Mouse (Mus musculus): ENCODE data around the gene Hmgcl.
"Not testable (repeated sequence)": the region's sequence is repeated elsewhere in the genome, so short reads cannot be mapped to it uniquely, and the experiment has no call there.

Gene Hmgcl

GRCm38 (mm10) chr4:135960717-135961116, 14.5 kb downstream of the Hmgcl start:
- peak; percentile 90 for DNase-seq (ENCODE audit: low read depth, low spot score)

- no peak for DNase-seq (ENCODE audit: low read depth, low spot score)
Measured at GRCm38 (mm10) chr4:135961709-135962108, 15.5 kb downstream of the Hmgcl start.

GRCm38 (mm10) chr4:135962198-135962597, 15.9 kb downstream of the Hmgcl start:
- no peak for DNase-seq (ENCODE audit: low read depth, low spot score)

GRCm38 (mm10) chr4:135962946-135963345, 16.7 kb downstream of the Hmgcl start:
- DNase-seq (ENCODE audit: low read depth, low spot score) = peak; percentile 61

DNA sequence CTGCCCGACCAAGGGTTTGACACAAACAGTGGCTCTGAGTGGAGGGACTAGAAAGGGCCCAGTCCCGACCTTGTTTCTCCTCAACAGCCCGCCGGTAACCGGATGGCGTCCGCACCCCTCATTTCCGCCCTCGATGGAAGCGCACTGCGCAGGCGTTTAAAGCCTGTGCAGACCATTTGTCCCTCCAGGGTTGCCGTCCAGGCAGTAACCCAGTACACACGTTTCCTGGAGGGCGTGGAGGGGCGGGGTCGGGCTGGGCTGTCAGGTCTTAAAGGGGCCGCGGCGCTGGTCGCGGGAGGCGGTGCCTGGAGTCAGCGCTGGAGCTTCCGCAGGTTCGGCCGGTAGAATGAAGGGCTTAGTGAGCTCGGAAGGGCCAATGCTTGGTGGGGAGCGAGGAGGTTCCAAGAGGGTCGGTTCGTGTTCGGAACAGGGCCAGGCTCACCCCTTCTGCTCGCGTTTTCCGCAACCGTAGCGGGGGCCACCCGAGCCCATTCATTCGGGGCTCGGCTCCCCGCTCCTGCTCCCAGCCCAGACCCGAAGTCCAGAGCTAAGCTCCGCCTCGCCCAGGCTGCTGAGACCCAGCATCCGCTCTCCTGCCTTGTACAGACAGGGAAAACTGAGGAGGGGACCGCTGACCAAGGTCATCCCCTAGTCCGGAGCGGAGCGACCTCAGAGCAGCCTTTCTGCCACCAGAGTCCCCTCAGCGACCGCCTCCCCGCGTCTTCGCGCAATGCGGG, 17.4 kb downstream of the Hmgcl start, which contains the start of gene Gale:
Gale (plus strand) TSS at position 271 of the 737 bp plus-strand sequence.
- peak; percentile 100 for DNase-seq (ENCODE audit: low read depth, low spot score)

DNA sequence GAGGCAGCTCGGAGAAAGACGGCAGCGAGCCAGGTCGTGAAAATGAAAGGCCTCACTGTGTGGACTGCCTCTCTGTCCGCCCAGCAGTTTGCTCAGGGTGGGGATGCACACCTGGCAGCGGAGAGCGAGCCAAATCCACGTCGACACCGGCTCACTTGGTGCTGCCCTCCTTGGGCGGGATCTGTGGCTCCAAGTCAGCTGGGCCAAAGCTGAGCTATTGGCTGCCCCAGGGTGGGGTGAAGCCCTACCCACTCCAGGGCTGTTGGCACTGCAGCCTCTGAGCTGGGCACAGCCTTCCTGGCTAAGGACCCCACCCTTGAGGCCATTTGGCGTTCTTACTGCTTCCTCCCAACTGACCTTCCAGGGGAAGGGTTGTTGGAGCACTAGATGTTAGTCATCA, 18.2 kb downstream of the Hmgcl start:
- DNase-seq (ENCODE audit: low read depth, low spot score) = no peak

DNA sequence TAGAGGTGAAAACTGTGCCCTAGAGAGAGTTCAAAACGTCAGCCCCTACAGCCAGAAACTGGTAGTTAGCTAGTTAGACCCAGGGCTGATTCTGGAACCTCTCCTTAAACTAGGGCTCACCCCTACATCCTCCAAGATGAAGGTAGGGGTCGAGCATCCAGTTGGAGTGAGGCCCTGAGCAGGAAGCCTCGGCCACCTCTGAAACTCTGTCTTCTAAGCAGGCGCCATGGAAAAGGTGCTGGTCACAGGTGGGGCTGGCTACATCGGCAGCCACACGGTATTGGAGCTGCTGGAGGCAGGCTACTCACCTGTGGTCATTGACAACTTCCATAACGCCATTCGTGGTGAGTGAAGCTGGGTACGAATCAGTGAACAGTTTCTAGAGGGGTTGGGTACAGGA, 18.9 kb downstream of the Hmgcl start:
- DNase-seq (ENCODE audit: low read depth, low spot score) = no peak

- no peak for DNase-seq (ENCODE audit: low read depth, low spot score)
Measured at GRCm38 (mm10) chr4:135966283-135966682, 20.0 kb downstream of the Hmgcl start.

DNA sequence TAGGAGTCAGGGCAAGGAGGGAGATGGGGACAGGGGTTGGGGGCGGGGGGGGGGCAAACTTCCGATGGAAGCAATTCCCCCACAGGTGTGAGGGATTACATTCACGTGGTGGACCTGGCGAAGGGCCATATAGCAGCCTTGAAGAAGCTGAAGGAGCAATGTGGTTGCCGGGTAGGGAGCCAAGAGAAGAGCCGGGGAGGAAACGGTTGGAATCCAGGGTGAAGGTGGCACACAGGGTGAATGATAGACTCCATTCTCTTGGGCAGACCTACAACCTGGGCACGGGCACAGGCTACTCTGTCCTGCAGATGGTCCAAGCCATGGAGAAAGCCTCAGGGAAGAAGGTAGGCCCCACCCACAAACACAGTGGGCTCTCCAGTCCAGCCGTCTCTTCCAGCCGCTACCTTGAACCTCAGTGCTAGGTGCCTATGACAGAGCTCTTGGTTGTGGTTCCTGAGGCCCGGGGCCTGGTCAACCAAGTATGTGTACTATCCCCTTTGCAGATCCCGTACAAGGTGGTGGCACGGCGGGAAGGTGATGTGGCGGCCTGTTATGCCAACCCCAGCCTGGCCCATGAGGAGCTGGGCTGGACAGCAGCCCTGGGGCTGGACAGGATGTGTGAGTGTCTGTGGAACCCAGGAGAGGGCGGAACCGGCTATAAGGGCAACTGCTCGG, 21.0 kb downstream of the Hmgcl start:
- DNase-seq (ENCODE audit: low read depth, low spot score) = no peak

DNA sequence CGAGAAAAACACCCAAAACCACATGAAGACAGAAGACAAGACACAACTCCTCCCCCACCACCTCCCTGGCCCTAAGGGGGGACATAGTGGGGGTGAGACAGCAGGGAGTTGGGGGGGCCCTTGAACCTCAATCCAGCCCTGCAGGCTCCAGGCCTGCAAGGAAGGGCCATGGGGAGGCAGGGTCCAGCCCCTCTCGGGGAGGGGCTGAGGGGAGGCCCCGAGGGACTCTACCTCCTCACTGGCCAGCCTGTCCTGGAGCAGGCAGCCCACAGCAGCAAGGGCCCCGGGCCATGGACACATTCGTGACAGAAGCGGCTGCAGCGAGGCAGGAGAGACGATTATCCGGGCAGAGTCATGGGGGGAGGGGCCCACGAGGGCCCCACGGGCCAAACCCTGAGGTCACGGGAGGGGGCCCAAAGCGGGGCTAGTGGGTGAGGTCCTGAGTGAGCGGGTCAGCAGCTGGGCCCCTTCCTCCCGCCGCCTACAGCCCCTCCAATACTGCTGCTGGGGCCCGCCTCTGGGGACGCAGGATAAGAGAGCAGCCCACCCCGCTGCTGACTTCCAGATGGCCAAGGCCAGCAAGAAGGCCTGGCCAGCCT, 22.1 kb downstream of the Hmgcl start:
- no peak for DNase-seq (ENCODE audit: low read depth, low spot score)

DNA sequence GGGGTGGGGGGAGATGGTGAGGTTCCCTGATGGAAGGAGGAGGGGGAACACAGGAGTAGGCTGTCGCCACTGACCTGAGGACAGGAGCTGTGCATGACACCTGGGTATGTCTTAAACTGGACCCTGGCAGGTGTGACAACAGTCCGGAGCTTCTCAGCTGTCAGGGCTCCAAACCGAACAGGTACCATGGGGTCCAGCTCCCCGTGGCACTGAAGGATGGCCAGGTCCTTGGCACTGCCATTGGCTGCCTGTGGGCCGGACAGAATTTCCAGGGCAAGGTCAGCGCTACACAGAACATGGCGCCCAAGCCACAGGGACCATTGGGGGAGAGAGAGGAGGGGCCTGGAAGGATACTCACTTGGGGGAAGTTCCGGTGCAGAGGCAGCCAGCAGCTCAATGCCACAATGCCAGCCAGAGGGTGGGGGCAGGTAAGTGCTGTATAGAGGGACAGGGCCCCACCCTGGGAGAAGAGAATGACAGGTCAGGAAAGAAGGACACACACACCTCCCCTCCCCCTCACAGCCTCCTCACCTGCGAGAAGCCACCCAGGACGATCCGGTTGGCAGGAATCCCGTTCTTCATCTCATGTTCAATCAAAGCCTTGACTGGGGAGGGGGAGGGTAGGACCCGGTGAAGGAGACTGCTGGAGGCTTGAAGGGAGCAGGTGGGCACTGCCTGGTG, 23.0 kb downstream of the Hmgcl start:
- DNase-seq (ENCODE audit: low read depth, low spot score) = no peak

DNA sequence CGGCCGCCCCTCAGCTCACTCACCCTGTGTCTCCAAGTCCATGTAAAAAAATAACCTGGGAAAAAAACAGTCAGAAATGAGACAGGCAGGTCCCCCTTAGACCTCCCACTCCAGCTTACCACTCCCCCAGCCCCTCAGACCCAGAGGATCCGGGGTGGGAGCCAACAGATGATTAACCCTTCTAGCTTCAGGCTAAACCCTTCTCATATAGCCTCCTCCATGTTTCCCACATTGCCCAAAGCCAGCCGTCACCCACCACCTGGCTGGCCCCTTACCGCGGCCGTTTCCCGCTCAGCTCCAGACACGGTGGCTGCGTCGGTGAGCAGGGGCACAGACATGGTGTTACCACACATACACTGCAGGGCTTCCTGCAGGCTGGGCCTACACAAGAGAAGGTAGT, 24.3 kb downstream of the Hmgcl start:
- no peak for DNase-seq (ENCODE audit: low read depth, low spot score)

GRCm38 (mm10) chr4:135971805-135972555, 25.7 kb downstream of the Hmgcl start:
- DNase-seq (ENCODE audit: low read depth, low spot score) = peak; percentile 31

DNA sequence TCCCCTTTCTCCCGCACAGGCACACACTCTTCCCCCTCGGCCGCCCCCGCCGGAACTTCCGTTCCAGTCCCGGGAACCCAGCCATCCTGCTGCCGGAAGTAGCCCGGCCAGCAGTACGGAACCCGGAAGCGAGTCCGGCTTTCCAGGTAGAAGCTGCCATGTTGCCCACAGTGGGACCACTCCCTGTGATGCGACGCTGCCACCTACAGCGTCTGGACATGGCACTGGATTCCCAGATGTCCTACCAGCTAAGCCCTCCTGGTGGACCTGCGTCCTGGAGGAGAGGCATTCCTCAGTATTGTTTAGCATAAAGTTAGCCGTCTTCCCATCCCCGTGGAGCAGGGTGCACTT, 26.3 kb downstream of the Hmgcl start, which contains the start of gene Lypla2:
Lypla2 (minus strand) TSS at position 71 of the 351 bp plus-strand sequence.
- peak; percentile 77 for DNase-seq (ENCODE audit: low read depth, low spot score)

GRCm38 (mm10) chr4:135972911-135973811, 26.9 kb downstream of the Hmgcl start:
- DNase-seq (ENCODE audit: low read depth, low spot score) = no peak

DNA sequence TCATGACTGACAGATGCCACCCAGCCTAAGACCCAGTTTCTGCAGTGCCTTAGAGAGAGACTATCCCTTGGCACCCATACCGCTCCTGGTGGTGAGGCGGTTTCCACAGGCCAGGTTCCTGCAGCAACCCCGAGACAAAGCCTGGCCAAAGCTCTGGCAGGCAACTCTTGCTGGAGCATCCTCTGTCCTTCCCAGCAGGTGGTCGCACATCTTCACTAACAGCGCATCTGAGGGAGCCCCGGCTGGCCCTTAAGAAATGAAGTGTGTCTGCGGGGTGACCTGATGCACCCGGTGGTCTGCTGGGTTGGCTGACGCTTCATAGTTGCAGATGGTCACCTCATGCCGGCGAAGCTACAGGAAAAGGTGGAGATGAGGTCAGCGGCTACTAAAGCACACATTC, 29.9 kb downstream of the Hmgcl start:
- no peak for DNase-seq (ENCODE audit: low read depth, low spot score)

DNA sequence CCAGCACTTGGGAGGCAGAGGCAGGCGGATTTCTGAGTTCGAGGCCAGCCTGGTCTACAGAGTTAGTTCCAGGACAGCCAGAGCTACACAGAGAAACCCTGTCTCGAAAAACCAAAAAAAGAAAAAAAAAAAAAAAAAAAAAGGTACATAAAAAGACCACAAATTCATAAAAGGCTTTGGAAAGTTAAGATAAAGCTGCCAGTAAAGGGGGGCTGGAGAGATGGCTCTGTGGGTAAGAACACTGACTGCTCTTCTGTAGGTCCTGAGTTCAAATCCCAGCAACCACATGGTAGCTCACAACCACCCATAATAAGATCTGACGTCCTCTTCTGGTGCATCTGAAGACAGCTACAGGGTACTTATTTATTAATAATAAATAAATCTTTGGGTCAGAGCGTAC, 34.0 kb downstream of the Hmgcl start:
- DNase-seq (ENCODE audit: low read depth, low spot score) = not testable (repeated sequence)

DNA sequence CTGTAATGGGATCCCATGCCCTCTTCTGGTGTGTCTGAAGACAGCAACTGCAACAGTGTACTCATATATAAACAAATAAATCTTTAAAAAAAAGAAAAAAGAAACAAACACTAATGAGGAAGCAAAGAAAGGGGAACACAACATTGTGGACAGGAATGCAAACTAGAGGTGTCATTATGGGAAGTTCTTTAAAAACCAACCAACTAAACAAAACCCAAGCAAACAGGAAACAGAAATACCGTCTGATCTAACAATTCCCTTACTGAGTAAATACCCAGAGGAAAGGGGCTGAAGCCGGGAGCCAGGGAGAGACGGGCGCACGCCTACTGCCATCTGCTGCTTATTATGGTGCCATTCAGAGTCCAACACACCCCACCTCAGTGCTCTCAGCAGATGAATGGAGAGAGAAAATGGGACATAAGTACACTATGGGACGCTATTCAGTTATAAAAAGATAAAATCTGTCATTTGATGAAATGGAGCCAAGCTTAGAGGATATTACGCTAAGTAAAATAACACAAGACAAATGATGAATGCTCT, 35.3 kb downstream of the Hmgcl start:
- no peak for DNase-seq (ENCODE audit: low read depth, low spot score)

GRCm38 (mm10) chr4:135984556-135984955, 38.3 kb downstream of the Hmgcl start:
- DNase-seq (ENCODE audit: low read depth, low spot score) = no peak

GRCm38 (mm10) chr4:135985193-135985592, 38.9 kb downstream of the Hmgcl start:
- no peak for DNase-seq (ENCODE audit: low read depth, low spot score)

All from ZHBTc4 (cell line).